Mouse (Mus musculus) liver, adult 2 months (tissue): ENCODE results near the gene Pvalb. TPM values are rescaled to one million over a fixed set of nuclear protein-coding genes. Genes with fewer than 3 reads are reported as not detected.
A peak's percentile ranks its signal among the peaks of the same experiment; 100 is the strongest.

Source experiments
- DNase-seq: peaks from one replicate; pipeline ENCODE4 v3.0.0-alpha.2; 2011; ENCODE audit warnings: low read depth, low spot score; ENCODE audit errors: extremely low read depth
- H3K27ac ChIP-seq: fragments of 200-500 bp; replicated peaks from 2 replicates; pipeline ENCODE4 v1.5.1; 2012; ENCODE audit warnings: low read depth, mild to moderate bottlenecking, control low read depth, inconsistent platforms, low read length; ENCODE audit not compliant: insufficient read depth
- H3K27me3 ChIP-seq: fragments of 200-500 bp; 2 replicates; pipeline ENCODE4 v1.6.1; 2012; ENCODE audit warnings: mild to moderate bottlenecking, moderate library complexity, low read length, inconsistent platforms; ENCODE audit not compliant: control insufficient read depth, insufficient read depth
- H3K36me3 ChIP-seq: fragments of 200-500 bp; 2 replicates; pipeline ENCODE4 v1.6.1; 2012; ENCODE audit warnings: low read length, inconsistent platforms; ENCODE audit not compliant: control insufficient read depth, insufficient read depth
- H3K4me1 ChIP-seq: fragments of 200-500 bp; 2 replicates; pipeline ENCODE4 v1.6.1; 2011; ENCODE audit warnings: low read length; ENCODE audit not compliant: control insufficient read depth, insufficient read depth
- H3K4me3 ChIP-seq: fragments of 200-500 bp; 2 replicates; pipeline ENCODE4 v1.5.1; 2011; ENCODE audit warnings: low read depth, mild to moderate bottlenecking, control low read depth, low read length, moderate library complexity; ENCODE audit not compliant: insufficient read depth
- H3K79me2 ChIP-seq: fragments of 200-500 bp; 2 replicates; pipeline ENCODE4 v1.6.1; 2012; ENCODE audit warnings: inconsistent platforms, mild to moderate bottlenecking, low read length, moderate library complexity; ENCODE audit not compliant: control insufficient read depth, insufficient read depth
- H3K9ac ChIP-seq: fragments of 200-500 bp; 2 replicates; pipeline ENCODE4 v1.6.1; 2012; ENCODE audit warnings: low read depth, mild to moderate bottlenecking, control low read depth, inconsistent platforms, low read length
- CTCF ChIP-seq: fragments of 200-500 bp; IDR thresholded peaks from 2 replicates; pipeline ENCODE4 v1.5.1; 2011; ENCODE audit warnings: low read depth, low read length, control low read depth
- POLR2A ChIP-seq: fragments of 200-500 bp; IDR thresholded peaks from 2 replicates; pipeline ENCODE4 v1.6.1; 2011; ENCODE audit warnings: low read length, control low read depth; ENCODE audit not compliant: insufficient read depth; ENCODE audit errors: extremely low read depth
- WGBS: fragments of 180-500 bp; shearing (Covaris S2); methylation state at CpG from one replicate; pipeline ENCODE4 v1.1.7; 2018; 5-methylcytosine and 5-hydroxymethylcytosine counted together
- polyA plus RNA-seq: library from polyadenylated mRNA; depleted of rRNA; stranded (reverse); fragments of >200 nt; gene quantifications from 2 replicates; pipeline ENCODE4 v1.2.3, GENCODE M21; 2012
- total RNA-seq: library from RNA; depleted of rRNA; stranded (reverse); fragments of >200 nt; gene quantifications from 2 replicates; pipeline ENCODE4 v1.2.3, GENCODE M21; 2014

Gene Pvalb
- total and polyA plus RNA-seq, 2 experiments, result 1.5 TPM; not detected in 1

- 83% methylated on average over 3 of the region's 3 CpGs for WGBS
- Histone ChIP-seq H3K36me3 (no peaks in the 10 kb centered on the region), H3K9ac (no peak overlapping the region), H3K27ac (no peak overlapping the region), H3K4me3 (no peak overlapping the region), H3K79me2 (no peaks in the 10 kb centered on the region), H3K27me3 (no peaks in the 10 kb centered on the region), H3K4me1 (no peaks in the 10 kb centered on the region)
- TF ChIP-seq POLR2A, result no peak
- TF ChIP-seq CTCF, result no peak
- no peak for DNase-seq
Observed at GRCm38 (mm10) chr15:78188546-78188945, 17.7 kb downstream of the Pvalb start.

- Histone ChIP-seq H3K9ac (no peak overlapping the region), H3K36me3 (no peaks in the 10 kb centered on the region), H3K4me3 (no peak overlapping the region), H3K27ac (no peak overlapping the region), H3K4me1 (no peaks in the 10 kb centered on the region), H3K27me3 (no peaks in the 10 kb centered on the region), H3K79me2 (no peaks in the 10 kb centered on the region)
- no peak for TF ChIP-seq CTCF
- 65% methylated on average over 5 of the region's 5 CpGs for WGBS
- no peak for DNase-seq
Observed at GRCm38 (mm10) chr15:78186906-78187305, 19.3 kb downstream of the Pvalb start.

GRCm38 (mm10) chr15:78185609-78186008, 20.6 kb downstream of the Pvalb start:
- Histone ChIP-seq H3K27ac (no peak overlapping the region), H3K27me3 (no peaks in the 10 kb centered on the region), H3K4me1 (no peaks in the 10 kb centered on the region), H3K9ac (no peak overlapping the region), H3K36me3 (no peaks in the 10 kb centered on the region), H3K79me2 (no peaks in the 10 kb centered on the region), H3K4me3 (no peak overlapping the region)
- WGBS, result 90% methylated on average over 4 of the region's 4 CpGs
- TF ChIP-seq POLR2A (no peak), CTCF (no peak)
- no peak for DNase-seq

GRCm38 (mm10) chr15:78184855-78185254, 21.3 kb downstream of the Pvalb start:
- 11% methylated on average over 10 of the region's 10 CpGs for WGBS
- no peak overlapping the region for H3K4me3 ChIP-seq
- TF ChIP-seq POLR2A, result no peak
- TF ChIP-seq CTCF, result peak; percentile 45

GRCm38 (mm10) chr15:78181701-78182405, 24.3 kb downstream of the Pvalb start:
- Histone ChIP-seq H3K9ac (no peak overlapping the region), H3K79me2 (no peaks in the 10 kb centered on the region), H3K36me3 (no peaks in the 10 kb centered on the region), H3K4me3 (no peak overlapping the region), H3K27ac (no peak overlapping the region), H3K27me3 (no peaks in the 10 kb centered on the region), H3K4me1 (no peaks in the 10 kb centered on the region)
- TF ChIP-seq CTCF, result no peak
- TF ChIP-seq POLR2A, result no peak
- WGBS, result 56% methylated on average over 8 of the region's 8 CpGs
- DNase-seq, result no peak

More at GRCm38 (mm10) chr15:78184855-78185254, 21.3 kb downstream of the Pvalb start:
- Histone ChIP-seq H3K27ac (no peak overlapping the region), H3K9ac (no peak overlapping the region), H3K4me1 (no peaks in the 10 kb centered on the region), H3K79me2 (no peaks in the 10 kb centered on the region), H3K27me3 (no peaks in the 10 kb centered on the region), H3K36me3 (no peaks in the 10 kb centered on the region)
- DNase-seq, result no peak

GRCm38 (mm10) chr15:78179775-78180174, 26.4 kb downstream of the Pvalb start:
- no peak for DNase-seq
- no peaks in the 10 kb centered on the region for H3K36me3 ChIP-seq
- TF ChIP-seq CTCF, result no peak
- no peak for TF ChIP-seq POLR2A
- no peak overlapping the region for H3K27ac ChIP-seq
- no peaks in the 10 kb centered on the region for H3K79me2 ChIP-seq
- no peak overlapping the region for H3K9ac ChIP-seq
- no peaks in the 10 kb centered on the region for H3K4me1 ChIP-seq
- WGBS, result 55% methylated on average over 3 of the region's 3 CpGs
- no peak overlapping the region for H3K4me3 ChIP-seq
- no peaks in the 10 kb centered on the region for H3K27me3 ChIP-seq
